7 mouse cellular contexts compared by ENCODE assay signal in genomic region chr11:31949331-31949785, GRCm38 (mm10). TPM values are rescaled to one million over a fixed set of nuclear protein-coding genes. Genes with fewer than 3 reads are reported as not detected.
A peak's percentile ranks its signal among the peaks of the same experiment; 100 is the strongest.
DNase-seq lines count a peak whose midpoint lies in the region; ATAC-seq lines count a peak whose summit lies in the region.

No protein-coding gene starts in this region.

- no peaks in the 10 kb centered on the region for H3K27me3 ChIP-seq in forebrain, embryonic 15.5 days
- H3K27me3 ChIP-seq in hindbrain, embryonic 16.5 days (replicated peaks; ENCODE audit: control insufficient read depth, insufficient read depth, low read length) = no peaks in the 10 kb centered on the region; the same call in 1 of the 2 replicates

- peak overlapping the region; percentile 66 for H3K27ac ChIP-seq in forebrain, embryonic 15.5 days (replicated peaks)
- peak overlapping the region; percentile 51; the same call in 1 of the 2 replicates for H3K27ac ChIP-seq in hindbrain, embryonic 16.5 days (ENCODE audit: low read depth, low read length)

- H3K9ac ChIP-seq in forebrain, embryonic 15.5 days (replicated peaks) = peak overlapping the region; percentile 68
- peak overlapping the region; percentile 57 for H3K9ac ChIP-seq in hindbrain, embryonic 16.5 days (ENCODE audit: low read depth, low read length)

- no peaks in the 10 kb centered on the region for H3K9me3 ChIP-seq in forebrain, embryonic 15.5 days
- H3K9me3 ChIP-seq in hindbrain, embryonic 16.5 days (ENCODE audit: control insufficient read depth, low read length) = no peaks in the 10 kb centered on the region

- peak; percentile 66 for DNase-seq in T-cell, adult 2 months (ENCODE audit: low spot score)
- DNase-seq in cerebellum, adult 18-20 months = peak; percentile 70 to 83
- DNase-seq in left cerebral cortex, adult 11 months (ENCODE audit: low spot score) = peak; percentile 67
- DNase-seq in lung, postnatal 4 days = peak; percentile 39 to 76
- peak; percentile 76 for DNase-seq in right cerebral cortex, postnatal 14 days

- H3K4me3 ChIP-seq in forebrain, embryonic 15.5 days = peak overlapping the region; percentile 51
- H3K4me3 ChIP-seq in hindbrain, embryonic 16.5 days (ENCODE audit: low read length) = peak overlapping the region; percentile 44

- peak; percentile 91 for ATAC-seq in forebrain, embryonic 15.5 days (replicated peaks)
- ATAC-seq in hindbrain, embryonic 16.5 days = peak; percentile 90

- H3K4me1 ChIP-seq in forebrain, embryonic 15.5 days = peaks cover 12% of the 10 kb centered on the region
- peaks cover 9% of the 10 kb centered on the region for H3K4me1 ChIP-seq in hindbrain, embryonic 16.5 days (ENCODE audit: control insufficient read depth, insufficient read depth, low read depth, low read length)

- under 1% methylated on average over 17 of the region's 17 CpGs for WGBS in forebrain, embryonic 15.5 days
- 1% methylated on average over 17 of the region's 17 CpGs for WGBS in hindbrain, embryonic 16.5 days

- no peaks in the 10 kb centered on the region for H3K36me3 ChIP-seq in forebrain, embryonic 15.5 days
- H3K36me3 ChIP-seq in hindbrain, embryonic 16.5 days (ENCODE audit: control insufficient read depth, insufficient read depth, low read length) = no peaks in the 10 kb centered on the region

- H3K4me2 ChIP-seq in forebrain, embryonic 15.5 days (replicated peaks) = peak overlapping the region; percentile 63
- peak overlapping the region; percentile 74 for H3K4me2 ChIP-seq in hindbrain, embryonic 16.5 days (ENCODE audit: low read length)

RNA-seq across cellular contexts. Expression of gene 4930524B15Rik, which starts 16.0 kb away (rescaled TPM):
- 0.09 and 0.14 TPM in 2 replicates for polyA plus RNA-seq in forebrain, embryonic 15.5 days (2015; fragmentation: Nextera tagmentation; extraction: Ambion mirVana)
- polyA plus RNA-seq in hindbrain, embryonic 16.5 days (2015; fragmentation: Nextera tagmentation; extraction: Ambion mirVana) = 0.22 and 0.49 TPM in 2 replicates

RNA-seq across cellular contexts. Expression of gene Nsg2, which starts 50.9 kb away (rescaled TPM):
- polyA plus RNA-seq in forebrain, embryonic 15.5 days (2015; fragmentation: Nextera tagmentation; extraction: Ambion mirVana) = 677 and 717 TPM in 2 replicates
- 530 and 557 TPM in 2 replicates for polyA plus RNA-seq in hindbrain, embryonic 16.5 days (2015; fragmentation: Nextera tagmentation; extraction: Ambion mirVana)

Comparison
In these comparisons a context has a peak if more than half of its experiments do, and no peak if none do; other contexts are left out.
1. Peak in every context shown above with its lines: DNase-seq, ATAC-seq, H3K4me3 ChIP-seq and H3K27ac ChIP-seq.